Mouse (Mus musculus) lung, embryonic 16.5 days (tissue): ENCODE measurements at regions not wholly inside any gene's neighbourhood (a gene's known extent, or its start where the extent isn't known, plus 50 kb on each side); places are given as distances from the start of the nearest gene placed in this dataset.

ENCODE experiments used
- ATAC-seq: fragments of 200-750 bp; cut with Nextera tagmentation; 2 replicates; pipeline ENCODE4 v1.8.0; 2017; ENCODE audit warnings: low read depth, mild to moderate bottlenecking, moderate library complexity
- H3K27ac ChIP-seq: fragments of 300-500 bp; sonication (generic); 2 replicates; pipeline ENCODE4 v1.5.1; 2014; ENCODE audit warnings: mild to moderate bottlenecking, control low read depth, low read length
- H3K27me3 ChIP-seq: fragments of 300-500 bp; sonication (generic); 2 replicates; pipeline ENCODE4 v1.6.1; 2014; ENCODE audit warnings: low read depth, low read length, mixed read lengths; ENCODE audit not compliant: control insufficient read depth, insufficient read depth
- H3K36me3 ChIP-seq: fragments of 300-500 bp; sonication (generic); 2 replicates; pipeline ENCODE4 v1.6.1; 2014; ENCODE audit warnings: low read length; ENCODE audit not compliant: control insufficient read depth, insufficient read depth
- H3K4me1 ChIP-seq: fragments of 300-500 bp; sonication (generic); replicated peaks from 2 replicates; pipeline ENCODE4 v1.6.1; 2014; ENCODE audit warnings: low read length, mixed read lengths; ENCODE audit not compliant: control insufficient read depth, insufficient read depth
- H3K4me2 ChIP-seq: fragments of 300-500 bp; sonication (generic); 2 replicates; pipeline ENCODE4 v1.6.1; 2014; ENCODE audit warnings: low read depth, low read length, control low read depth
- H3K4me3 ChIP-seq: fragments of 300-500 bp; sonication (generic); 2 replicates; pipeline ENCODE4 v1.5.1; 2014; ENCODE audit warnings: mild to moderate bottlenecking, low read length, control low read depth
- H3K9ac ChIP-seq: fragments of 300-500 bp; sonication (generic); 2 replicates; pipeline ENCODE4 v1.6.1; 2014; ENCODE audit warnings: low read length, control low read depth
- H3K9me3 ChIP-seq: fragments of 300-500 bp; sonication (generic); 2 replicates; pipeline ENCODE4 v1.6.1; 2016; ENCODE audit warnings: low read length; ENCODE audit not compliant: control insufficient read depth
- WGBS: fragments of 180-500 bp; shearing (Covaris S2); extraction: QIAGEN DNeasy Blood & Tissue Kit; methylation state at CpG from one replicate; pipeline ENCODE4 v1.1.7; 2014; 5-methylcytosine and 5-hydroxymethylcytosine counted together

DNA sequence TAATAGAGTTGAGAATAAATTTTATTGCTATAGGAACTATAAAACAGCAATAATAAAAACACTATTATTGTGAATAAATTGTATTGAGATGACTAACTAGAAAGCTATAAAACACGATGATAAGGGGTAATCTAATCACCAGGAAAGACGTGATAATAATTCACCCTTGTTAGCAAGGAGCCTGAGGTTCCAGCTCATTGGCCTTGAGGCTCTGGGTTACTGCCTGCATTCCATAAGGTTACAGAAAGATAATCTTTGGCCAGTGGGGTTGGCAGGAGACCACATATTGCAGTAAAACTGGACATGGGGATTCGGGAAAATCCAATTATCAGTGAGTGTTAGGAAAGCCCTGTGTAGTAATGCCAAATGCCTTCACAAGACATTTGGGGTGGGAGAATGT, 134.1 kb upstream of the 4933402D24Rik start:
- WGBS: 37% methylated on average over 3 of the region's 3 CpGs
- H3K4me3 ChIP-seq: no peak overlapping the region
- H3K27ac ChIP-seq: no peak overlapping the region
- no peaks in the 10 kb centered on the region for H3K9me3 ChIP-seq
- H3K4me1 ChIP-seq: no peaks in the 10 kb centered on the region
- no peaks in the 10 kb centered on the region for H3K36me3 ChIP-seq
- ATAC-seq: peak; percentile 45; the same call in 1 of the 2 replicates
- no peak overlapping the region for H3K9ac ChIP-seq
- no peak overlapping the region for H3K4me2 ChIP-seq
- H3K27me3 ChIP-seq: no peaks in the 10 kb centered on the region

DNA sequence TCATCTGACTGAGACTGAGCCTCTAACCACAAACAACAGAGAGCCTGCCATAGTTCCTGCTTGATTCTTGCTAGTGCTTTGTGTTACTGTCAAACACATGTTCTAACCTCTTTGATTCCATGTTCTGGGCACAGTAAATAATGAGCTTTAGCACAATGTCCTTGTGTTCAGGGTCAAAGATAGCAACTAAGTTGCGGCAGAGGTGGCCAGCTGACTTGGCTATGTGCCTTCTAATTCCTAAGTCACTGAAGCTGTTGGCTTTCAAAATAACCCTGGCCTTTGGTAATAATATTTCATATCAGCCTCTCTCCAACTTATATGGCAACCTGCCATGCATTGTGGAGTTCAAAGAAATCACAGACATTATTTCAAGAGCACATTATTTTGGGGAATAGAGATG, 133.3 kb upstream of the 4933402D24Rik start:
- H3K27me3 ChIP-seq: no peaks in the 10 kb centered on the region
- no peaks in the 10 kb centered on the region for H3K4me1 ChIP-seq
- H3K36me3 ChIP-seq: no peaks in the 10 kb centered on the region
- no peak overlapping the region for H3K27ac ChIP-seq
- ATAC-seq: no peak
- H3K9me3 ChIP-seq: no peaks in the 10 kb centered on the region
- WGBS: 34% methylated on average over 1 of the region's 1 CpGs
- no peak overlapping the region for H3K4me2 ChIP-seq
- H3K4me3 ChIP-seq: no peak overlapping the region
- H3K9ac ChIP-seq: no peak overlapping the region

DNA sequence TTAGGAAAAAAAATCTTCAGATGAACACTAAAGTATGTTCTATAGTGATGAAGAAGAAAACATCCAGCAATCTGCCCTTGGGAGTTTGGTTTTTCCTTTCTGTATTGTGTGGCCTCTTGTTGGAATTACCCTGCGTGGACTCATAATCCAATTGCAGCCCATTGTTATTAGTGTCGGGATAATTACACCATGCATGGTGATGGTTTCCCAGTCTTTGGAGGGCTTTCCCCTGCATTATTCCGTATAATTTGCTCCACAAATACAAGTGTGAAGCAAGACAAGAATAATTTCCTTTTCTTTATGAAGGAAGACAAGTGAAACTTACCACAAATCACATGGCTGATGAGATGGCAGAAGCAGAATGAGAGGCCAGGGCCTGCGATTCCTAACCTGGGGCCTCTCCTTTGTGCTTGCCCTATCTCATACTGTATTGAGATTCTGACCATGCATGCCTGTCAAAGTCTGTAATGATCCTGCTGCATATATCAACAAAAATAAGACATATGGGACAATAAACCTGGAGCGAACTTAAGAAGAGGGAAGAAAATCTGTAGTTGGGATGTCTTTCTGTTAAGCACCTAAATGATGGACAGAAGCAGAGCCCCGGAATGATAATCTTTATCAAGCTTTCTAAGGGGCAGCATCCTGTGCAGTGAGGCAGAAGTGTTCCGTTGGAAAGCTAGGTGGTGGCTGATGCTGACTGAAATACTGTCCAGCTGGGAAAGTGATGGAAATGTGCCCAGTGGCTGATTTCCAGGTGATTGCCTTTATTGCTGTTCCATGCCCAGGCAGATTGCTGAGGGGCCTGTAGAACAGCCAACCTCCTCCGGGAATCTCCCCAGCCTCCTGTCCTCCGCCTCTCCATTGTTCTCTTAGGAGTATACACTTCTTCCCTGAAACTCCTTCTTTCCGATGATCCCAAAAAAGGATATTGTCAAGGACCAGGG, 130.8 kb upstream of the 4933402D24Rik start:
- no peaks in the 10 kb centered on the region for H3K4me1 ChIP-seq
- H3K9ac ChIP-seq: no peak overlapping the region
- no peaks in the 10 kb centered on the region for H3K27me3 ChIP-seq
- ATAC-seq: no peak
- H3K4me3 ChIP-seq: no peak overlapping the region
- no peaks in the 10 kb centered on the region for H3K36me3 ChIP-seq
- no peak overlapping the region for H3K27ac ChIP-seq
- H3K4me2 ChIP-seq: no peak overlapping the region
- WGBS: 78% methylated on average over 10 of the region's 10 CpGs
- no peaks in the 10 kb centered on the region for H3K9me3 ChIP-seq

DNA sequence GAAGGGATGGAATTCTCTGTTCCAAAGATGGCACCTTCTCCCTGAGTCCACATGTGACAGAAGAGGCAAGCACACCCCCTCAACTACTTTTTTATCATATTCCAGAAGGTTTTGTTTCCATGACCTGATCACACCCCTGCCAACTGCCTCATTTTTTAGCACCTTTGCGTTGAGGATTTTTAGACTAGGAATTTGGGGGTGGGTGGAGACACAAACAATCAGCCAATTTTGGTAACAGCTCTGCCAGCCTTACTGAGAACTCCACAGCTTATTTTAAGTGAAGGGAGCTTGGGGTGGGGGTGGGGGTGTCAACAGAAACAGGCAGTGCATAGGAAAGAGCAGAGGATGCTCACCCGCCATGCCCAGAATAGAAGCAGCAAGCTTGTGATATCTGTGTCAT, 129.7 kb upstream of the 4933402D24Rik start:
- WGBS: 69% methylated on average over 2 of the region's 2 CpGs
- H3K9ac ChIP-seq: no peak overlapping the region
- no peaks in the 10 kb centered on the region for H3K27me3 ChIP-seq
- no peaks in the 10 kb centered on the region for H3K36me3 ChIP-seq
- ATAC-seq: no peak
- H3K9me3 ChIP-seq: no peaks in the 10 kb centered on the region
- H3K4me1 ChIP-seq: no peaks in the 10 kb centered on the region
- no peak overlapping the region for H3K27ac ChIP-seq
- no peak overlapping the region for H3K4me3 ChIP-seq
- no peak overlapping the region for H3K4me2 ChIP-seq

DNA sequence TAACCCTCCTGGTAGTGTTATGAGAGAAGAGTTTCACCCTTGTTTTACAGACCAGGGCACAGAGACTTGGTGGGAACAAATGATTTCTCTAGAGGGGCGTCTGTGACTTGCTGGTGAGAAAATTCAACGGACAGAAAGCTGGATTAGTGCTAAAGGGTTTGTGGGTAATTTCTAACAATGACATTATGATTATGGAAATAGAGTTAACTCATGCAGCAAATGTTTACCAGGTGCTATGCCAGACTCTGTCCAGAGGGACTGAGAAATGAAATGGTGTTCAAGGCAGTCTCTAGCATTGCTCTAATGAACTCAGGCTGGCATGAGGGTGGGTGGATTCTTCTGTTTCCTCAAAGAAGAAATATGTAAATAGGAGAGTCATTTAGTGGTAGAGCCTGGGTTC, 128.5 kb upstream of the 4933402D24Rik start:
- Histone ChIP-seq H3K9ac (no peak overlapping the region), H3K9me3 (no peaks in the 10 kb centered on the region), H3K4me2 (no peak overlapping the region), H3K27me3 (no peaks in the 10 kb centered on the region), H3K4me1 (no peaks in the 10 kb centered on the region), H3K36me3 (no peaks in the 10 kb centered on the region), H3K4me3 (no peak overlapping the region), H3K27ac (no peak overlapping the region)
- WGBS: 69% methylated on average over 2 of the region's 2 CpGs
- ATAC-seq: no peak

DNA sequence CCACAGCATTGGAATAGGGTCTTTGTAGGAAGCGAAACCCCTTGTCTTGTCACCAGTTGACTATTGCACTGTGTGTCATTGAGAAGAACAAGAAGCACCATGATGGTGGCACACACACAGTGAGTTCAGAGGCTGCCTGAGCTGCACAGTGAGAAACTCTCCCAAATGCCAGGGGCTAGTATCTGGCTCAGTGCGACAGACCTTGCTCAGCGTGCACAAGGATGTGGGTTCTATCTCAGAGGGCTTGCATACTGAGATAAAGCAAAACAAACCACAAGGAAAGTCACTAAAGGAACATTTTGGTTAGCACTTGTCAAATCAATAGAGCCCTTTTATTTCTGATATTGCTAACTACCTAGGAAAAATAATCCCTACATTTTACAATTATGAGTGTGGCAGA, 110.5 kb upstream of the 4933402D24Rik start:
- H3K4me1 ChIP-seq: peaks cover 18% of the 10 kb centered on the region
- no peak overlapping the region for H3K4me2 ChIP-seq
- H3K27ac ChIP-seq: no peak overlapping the region
- no peaks in the 10 kb centered on the region for H3K27me3 ChIP-seq
- H3K36me3 ChIP-seq: no peaks in the 10 kb centered on the region
- H3K9me3 ChIP-seq: no peaks in the 10 kb centered on the region
- no peak overlapping the region for H3K9ac ChIP-seq
- no peak overlapping the region for H3K4me3 ChIP-seq
- no peak for ATAC-seq
- WGBS: 68% methylated on average over 3 of the region's 3 CpGs

DNA sequence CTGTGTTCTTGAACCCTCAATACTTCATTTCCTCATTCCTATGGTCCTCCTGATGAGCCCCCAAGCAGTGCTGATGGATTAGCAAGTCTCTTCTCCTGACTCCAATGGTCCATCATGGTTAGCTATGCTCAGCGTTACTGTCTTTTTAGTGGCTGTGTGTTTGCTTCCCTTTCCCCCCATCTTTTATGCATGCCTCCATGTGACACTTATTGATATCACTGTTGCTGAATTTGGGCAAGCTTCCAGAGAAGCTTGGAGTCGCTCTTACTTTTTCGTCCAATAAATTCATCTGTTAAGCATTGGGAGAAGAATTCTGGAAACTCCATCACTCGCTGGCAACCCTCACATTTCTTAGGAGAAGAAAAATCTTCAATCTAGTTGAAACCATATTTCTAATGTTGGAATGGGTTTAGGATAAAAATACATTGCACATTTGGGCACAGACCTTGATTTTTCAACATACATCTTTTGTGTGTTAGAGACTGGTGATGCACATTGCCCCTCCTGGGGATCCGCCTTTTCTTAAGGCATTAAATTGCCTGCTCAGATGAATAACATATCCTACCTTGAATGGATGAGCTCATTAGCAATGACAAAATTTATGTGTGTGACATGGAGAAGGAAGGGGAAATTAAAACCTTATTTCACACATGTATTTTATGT, 107.7 kb upstream of the 4933402D24Rik start:
- Histone ChIP-seq H3K9ac (no peak overlapping the region), H3K4me1 (peaks cover 20% of the 10 kb centered on the region), H3K4me2 (no peak overlapping the region; the same call in 1 of the 2 replicates), H3K27me3 (no peaks in the 10 kb centered on the region), H3K36me3 (no peaks in the 10 kb centered on the region), H3K27ac (no peak overlapping the region), H3K4me3 (no peak overlapping the region), H3K9me3 (no peaks in the 10 kb centered on the region)
- ATAC-seq: no peak
- WGBS: 45% methylated on average over 5 of the region's 5 CpGs

DNA sequence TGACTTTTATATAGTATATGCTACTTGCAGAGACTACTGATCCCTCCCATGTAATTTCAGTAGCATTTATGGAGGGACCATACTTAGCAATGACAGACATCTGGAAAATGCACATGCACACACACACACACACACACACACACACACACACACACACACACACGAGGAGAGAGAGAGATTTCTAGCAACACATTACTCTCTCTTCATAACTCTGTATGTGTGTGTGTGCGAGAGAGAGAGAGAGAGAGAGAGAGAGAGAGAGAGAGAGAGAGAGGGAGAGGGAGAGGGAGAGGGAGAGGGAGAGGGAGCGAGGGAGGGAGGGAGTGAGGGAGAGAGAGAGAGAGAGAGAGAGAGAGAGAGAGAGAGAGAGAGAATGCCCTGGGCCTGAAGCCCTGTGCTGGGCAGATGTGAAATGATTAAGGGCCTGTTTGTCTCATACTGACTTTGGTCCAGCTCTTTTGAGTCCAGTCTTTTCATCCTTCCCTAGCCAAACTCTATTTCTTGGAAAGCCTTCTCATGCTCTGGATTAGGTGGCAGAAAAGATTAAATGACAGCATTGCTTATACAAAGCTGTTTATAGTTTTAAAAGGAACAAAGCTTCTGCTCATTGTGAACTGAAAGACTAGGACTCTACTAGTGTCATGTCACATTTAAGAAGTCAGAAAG, 106.4 kb upstream of the 4933402D24Rik start:
- H3K27me3 ChIP-seq: no peaks in the 10 kb centered on the region
- no peak overlapping the region for H3K9ac ChIP-seq
- no peak overlapping the region for H3K27ac ChIP-seq
- ATAC-seq: peak; percentile 96
- no peak overlapping the region for H3K4me2 ChIP-seq
- 38% methylated on average over 2 of the region's 3 CpGs for WGBS
- peaks cover 20% of the 10 kb centered on the region for H3K4me1 ChIP-seq
- H3K36me3 ChIP-seq: no peaks in the 10 kb centered on the region
- H3K4me3 ChIP-seq: no peak overlapping the region
- H3K9me3 ChIP-seq: no peaks in the 10 kb centered on the region

DNA sequence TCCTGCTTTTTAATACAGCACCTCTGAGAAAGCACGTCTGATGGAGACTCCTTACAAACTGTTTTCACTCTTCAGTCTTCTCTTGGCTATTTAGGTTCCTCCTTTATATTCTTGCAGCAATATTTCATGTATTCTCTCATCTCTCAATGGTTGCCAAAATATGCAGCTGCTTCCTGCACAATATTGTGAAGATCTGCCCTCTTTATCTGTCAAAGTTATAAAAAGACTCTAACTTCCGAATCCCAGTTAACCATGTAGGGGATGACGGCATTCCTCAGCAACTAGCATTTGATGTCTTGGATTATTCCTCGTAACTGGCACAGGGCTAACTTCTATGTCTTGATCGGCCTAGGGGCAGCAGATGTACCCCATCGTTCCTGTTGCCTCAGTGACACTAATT, 102.8 kb upstream of the 4933402D24Rik start:
- Histone ChIP-seq H3K9ac (no peak overlapping the region), H3K27ac (no peak overlapping the region), H3K27me3 (no peaks in the 10 kb centered on the region), H3K36me3 (no peaks in the 10 kb centered on the region), H3K4me3 (no peak overlapping the region), H3K4me2 (no peak overlapping the region), H3K4me1 (peaks cover 14% of the 10 kb centered on the region), H3K9me3 (no peaks in the 10 kb centered on the region)
- no peak for ATAC-seq
- WGBS: 61% methylated on average over 6 of the region's 6 CpGs
